Mouse (Mus musculus): ENCODE measurements at regions not wholly inside any gene's neighbourhood (a gene's known extent, or its start where the extent isn't known, plus 50 kb on each side); places are given as distances from the start of the nearest gene placed in this dataset.

DNA sequence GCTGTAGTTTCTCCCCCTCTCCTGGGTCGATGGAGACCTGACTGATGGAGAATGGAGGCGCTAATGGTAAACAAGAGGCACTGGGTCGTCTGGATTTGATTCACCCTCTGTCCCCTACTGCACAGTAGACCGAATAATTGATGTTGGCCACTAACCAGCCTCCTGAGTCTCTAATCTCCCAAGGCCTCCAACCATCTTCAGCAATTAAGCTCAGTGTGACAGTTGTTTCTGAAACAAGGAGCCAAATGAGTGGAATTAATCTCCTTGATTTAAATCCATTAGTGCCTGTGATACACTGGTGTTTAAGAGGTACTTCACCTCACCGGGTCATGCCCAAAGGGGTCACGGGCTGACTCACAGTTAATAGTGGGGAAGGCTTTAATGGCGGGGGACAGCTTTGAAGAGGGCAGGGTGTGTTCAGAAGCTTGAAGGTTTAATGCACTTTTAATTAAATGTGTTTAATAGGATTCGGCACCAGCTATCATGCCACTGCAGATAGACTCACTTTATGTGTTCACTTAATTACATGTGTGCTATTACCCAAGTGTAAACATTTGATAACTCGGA lies 161.8 kb upstream of the Msx2 start:
- ATAC-seq (ENCODE audit: low FRiP score, low read depth) (no peak), DNase-seq (ENCODE audit: low spot score) (no peak)
- no peaks in the 10 kb centered on the region for H3K4me1 ChIP-seq (ENCODE audit: control insufficient read depth, insufficient read depth, low read length)
- no peak overlapping the region for H3K9ac ChIP-seq (ENCODE audit: low read depth, low read length, severe bottlenecking)
- no peaks in the 10 kb centered on the region for H3K9me3 ChIP-seq (ENCODE audit: control insufficient read depth, low read length)
- H3K4me3 ChIP-seq (replicated peaks; ENCODE audit: low read length) = no peak overlapping the region
- 24% methylated on average over 9 of the region's 9 CpGs for WGBS
- H3K4me2 ChIP-seq (replicated peaks; ENCODE audit: low read depth, low read length, severe bottlenecking) = no peak overlapping the region
- no peaks in the 10 kb centered on the region for H3K27me3 ChIP-seq (ENCODE audit: control insufficient read depth, insufficient read depth, low read length)
- H3K36me3 ChIP-seq (ENCODE audit: control insufficient read depth, insufficient read depth, low read length) = no peaks in the 10 kb centered on the region
- H3K27ac ChIP-seq (replicated peaks; ENCODE audit: low read depth, low read length) = no peak overlapping the region
- TF ChIP-seq POLR2A (IDR thresholded peaks at IDR 0.05; ENCODE audit: borderline replicate concordance, extremely low read depth, insufficient read depth, insufficient read length) = no peak

DNA sequence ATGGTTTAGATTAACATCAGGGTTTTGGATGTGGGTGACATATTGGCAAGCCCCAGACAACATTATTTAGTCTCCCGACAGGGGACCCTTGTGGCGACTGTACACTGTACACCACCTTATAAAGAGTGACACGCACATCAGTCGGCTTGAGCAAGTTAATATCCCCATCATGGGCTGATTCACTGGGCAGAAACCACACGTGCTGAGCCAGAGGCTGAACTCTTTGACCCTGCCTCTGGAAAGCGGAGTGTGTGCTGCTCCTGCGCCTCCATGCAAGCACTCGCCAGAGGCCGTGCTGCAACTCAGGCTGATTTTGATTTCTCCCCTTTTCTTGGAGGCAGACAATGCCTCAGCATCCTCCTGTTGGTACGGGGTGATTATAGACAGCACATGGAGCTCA lies 125.2 kb upstream of the Msx2 start:
- Histone ChIP-seq H3K4me1 (ENCODE audit: control insufficient read depth, insufficient read depth, low read length) (peaks cover 14% of the 10 kb centered on the region), H3K36me3 (ENCODE audit: control insufficient read depth, insufficient read depth, low read length) (no peaks in the 10 kb centered on the region), H3K9me3 (ENCODE audit: control insufficient read depth, low read length) (no peaks in the 10 kb centered on the region), H3K4me2 (replicated peaks; ENCODE audit: low read depth, low read length, severe bottlenecking) (no peak overlapping the region), H3K27ac (replicated peaks; ENCODE audit: low read depth, low read length) (no peak overlapping the region), H3K4me3 (replicated peaks; ENCODE audit: low read length) (no peak overlapping the region), H3K9ac (ENCODE audit: low read depth, low read length, severe bottlenecking) (no peak overlapping the region), H3K27me3 (ENCODE audit: control insufficient read depth, insufficient read depth, low read length) (no peaks in the 10 kb centered on the region)
- no peak for DNase-seq (ENCODE audit: low spot score)
- no peak for ATAC-seq (ENCODE audit: low FRiP score, low read depth)
- TF ChIP-seq POLR2A (IDR thresholded peaks at IDR 0.05; ENCODE audit: borderline replicate concordance, extremely low read depth, insufficient read depth, insufficient read length) = no peak
- 28% methylated on average over 10 of the region's 10 CpGs for WGBS

DNA sequence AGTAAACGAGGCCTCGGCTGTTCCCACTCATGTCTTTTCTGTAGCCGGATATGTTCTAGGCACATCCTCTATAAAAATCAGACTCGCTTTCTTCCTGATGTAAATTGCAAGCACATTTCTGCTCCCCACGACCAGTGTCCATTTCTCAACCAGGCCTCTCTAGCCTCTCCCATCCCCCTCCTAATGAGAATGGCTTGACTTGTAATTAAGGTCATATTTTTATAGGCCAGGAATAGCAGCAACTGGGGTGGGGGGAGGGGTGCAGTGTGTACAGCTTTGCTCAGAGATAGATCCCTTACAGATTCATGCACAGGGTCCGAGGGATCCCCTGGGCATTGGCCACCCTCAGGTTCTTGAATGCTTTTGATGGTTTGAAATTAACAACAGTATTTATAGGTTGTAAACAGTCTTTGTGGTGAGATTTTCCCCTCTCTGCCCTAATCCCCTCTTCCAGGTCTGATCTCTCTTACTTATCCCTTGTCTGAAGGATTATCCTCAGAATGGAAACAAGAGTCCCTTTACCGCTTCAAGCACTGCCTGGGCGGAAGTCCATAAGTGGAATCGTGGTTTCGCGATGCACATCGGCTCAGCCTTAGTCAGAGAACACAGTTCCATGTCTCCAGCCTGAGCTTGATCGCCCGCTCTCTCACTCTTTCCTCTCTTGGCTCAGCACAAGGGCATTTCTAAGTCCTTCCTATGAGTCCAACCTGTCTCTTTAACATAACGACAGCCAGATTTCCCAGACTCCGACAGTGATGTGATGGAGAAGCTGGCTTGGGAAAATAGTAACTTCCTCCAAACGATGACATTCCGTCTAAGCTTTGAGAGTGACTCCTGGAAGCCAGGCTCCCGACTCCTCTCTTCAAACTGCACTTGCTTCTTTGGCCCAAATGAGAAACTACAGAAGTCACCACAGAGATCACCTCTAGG lies 124.3 kb upstream of the Msx2 start:
- no peak overlapping the region for H3K9ac ChIP-seq (ENCODE audit: low read depth, low read length, severe bottlenecking)
- H3K27me3 ChIP-seq (ENCODE audit: control insufficient read depth, insufficient read depth, low read length) = no peaks in the 10 kb centered on the region
- DNase-seq (ENCODE audit: low spot score) (no peak), ATAC-seq (ENCODE audit: low FRiP score, low read depth) (no peak)
- H3K27ac ChIP-seq (replicated peaks; ENCODE audit: low read depth, low read length) = no peak overlapping the region
- no peaks in the 10 kb centered on the region for H3K36me3 ChIP-seq (ENCODE audit: control insufficient read depth, insufficient read depth, low read length)
- H3K4me2 ChIP-seq (replicated peaks; ENCODE audit: low read depth, low read length, severe bottlenecking) = no peak overlapping the region
- H3K4me3 ChIP-seq (replicated peaks; ENCODE audit: low read length) = no peak overlapping the region
- no peaks in the 10 kb centered on the region for H3K9me3 ChIP-seq (ENCODE audit: control insufficient read depth, low read length)
- WGBS = 34% methylated on average over 19 of the region's 19 CpGs
- H3K4me1 ChIP-seq (ENCODE audit: control insufficient read depth, insufficient read depth, low read length) = peaks cover 7% of the 10 kb centered on the region; the same call in 1 of the 2 replicates
- no peak for TF ChIP-seq POLR2A (IDR thresholded peaks at IDR 0.05; ENCODE audit: borderline replicate concordance, extremely low read depth, insufficient read depth, insufficient read length)

DNA sequence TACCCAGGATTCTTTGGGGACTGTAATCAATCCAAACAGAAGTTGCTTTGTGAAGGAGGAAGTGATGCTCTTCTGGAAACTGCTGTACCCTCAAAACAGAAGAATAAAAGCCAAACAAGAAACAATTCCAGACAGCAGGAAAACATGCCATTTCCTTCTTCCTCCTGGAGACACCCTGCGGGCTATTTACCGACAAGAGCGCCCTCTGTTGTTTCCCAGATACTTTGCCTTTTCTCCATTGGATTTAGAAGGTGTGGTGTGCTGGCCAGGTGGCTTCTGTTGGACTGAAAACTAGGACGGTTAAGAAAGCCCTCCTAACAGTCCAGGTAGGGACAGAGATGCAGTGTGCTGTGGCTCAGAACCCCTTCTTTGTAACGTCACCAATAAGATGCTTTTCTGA lies 119.9 kb upstream of the Msx2 start:
- 15% methylated on average over 5 of the region's 5 CpGs for WGBS
- Histone ChIP-seq H3K4me1 (ENCODE audit: control insufficient read depth, insufficient read depth, low read length) (0 out of 2 replicates have a peak, but pooled peaks cover 4% of the 10 kb centered on the region), H3K36me3 (ENCODE audit: control insufficient read depth, insufficient read depth, low read length) (no peaks in the 10 kb centered on the region), H3K9me3 (ENCODE audit: control insufficient read depth, low read length) (no peaks in the 10 kb centered on the region), H3K4me2 (replicated peaks; ENCODE audit: low read depth, low read length, severe bottlenecking) (no peak overlapping the region), H3K4me3 (replicated peaks; ENCODE audit: low read length) (no peak overlapping the region), H3K9ac (ENCODE audit: low read depth, low read length, severe bottlenecking) (no peak overlapping the region), H3K27ac (replicated peaks; ENCODE audit: low read depth, low read length) (no peak overlapping the region), H3K27me3 (ENCODE audit: control insufficient read depth, insufficient read depth, low read length) (no peaks in the 10 kb centered on the region)
- ATAC-seq (ENCODE audit: low FRiP score, low read depth) = no peak
- TF ChIP-seq POLR2A (IDR thresholded peaks at IDR 0.05; ENCODE audit: borderline replicate concordance, extremely low read depth, insufficient read depth, insufficient read length) = no peak
- no peak for DNase-seq (ENCODE audit: low spot score)

DNA sequence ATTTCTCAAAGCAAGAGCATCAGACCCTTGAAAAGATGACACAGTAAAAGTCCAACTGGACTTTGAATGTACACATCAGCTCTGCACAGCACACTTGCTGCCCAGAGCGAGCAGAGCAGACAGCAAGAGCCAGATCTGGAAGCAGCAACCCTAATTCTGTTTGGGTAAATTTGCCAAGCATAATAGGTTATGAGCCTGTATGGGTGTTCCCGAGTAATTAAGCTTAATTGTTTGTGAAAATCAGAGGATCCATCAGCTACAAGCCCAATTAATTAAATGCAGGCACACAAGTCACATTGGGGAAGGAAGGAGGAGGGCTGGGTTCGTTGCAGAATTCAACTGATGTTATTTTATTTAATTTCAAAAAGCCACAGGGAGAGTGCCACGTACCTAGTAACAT lies 113.9 kb upstream of the Msx2 start:
- no peak overlapping the region for H3K27ac ChIP-seq (replicated peaks; ENCODE audit: low read depth, low read length)
- no peaks in the 10 kb centered on the region for H3K4me1 ChIP-seq (ENCODE audit: control insufficient read depth, insufficient read depth, low read length)
- H3K9me3 ChIP-seq (ENCODE audit: control insufficient read depth, low read length) = peaks cover under 1% of the 10 kb centered on the region; the same call in 1 of the 2 replicates
- H3K4me3 ChIP-seq (replicated peaks; ENCODE audit: low read length) = no peak overlapping the region
- ATAC-seq (ENCODE audit: low FRiP score, low read depth) (no peak), DNase-seq (ENCODE audit: low spot score) (no peak)
- WGBS = 33% methylated on average over 4 of the region's 4 CpGs
- no peak for TF ChIP-seq POLR2A (IDR thresholded peaks at IDR 0.05; ENCODE audit: borderline replicate concordance, extremely low read depth, insufficient read depth, insufficient read length)
- no peak overlapping the region for H3K9ac ChIP-seq (ENCODE audit: low read depth, low read length, severe bottlenecking)
- H3K27me3 ChIP-seq (ENCODE audit: control insufficient read depth, insufficient read depth, low read length) = no peaks in the 10 kb centered on the region
- no peak overlapping the region for H3K4me2 ChIP-seq (replicated peaks; ENCODE audit: low read depth, low read length, severe bottlenecking)
- H3K36me3 ChIP-seq (ENCODE audit: control insufficient read depth, insufficient read depth, low read length) = no peaks in the 10 kb centered on the region
